ENCODE assay signal across 8 mouse cellular contexts in the genomic region with DNA sequence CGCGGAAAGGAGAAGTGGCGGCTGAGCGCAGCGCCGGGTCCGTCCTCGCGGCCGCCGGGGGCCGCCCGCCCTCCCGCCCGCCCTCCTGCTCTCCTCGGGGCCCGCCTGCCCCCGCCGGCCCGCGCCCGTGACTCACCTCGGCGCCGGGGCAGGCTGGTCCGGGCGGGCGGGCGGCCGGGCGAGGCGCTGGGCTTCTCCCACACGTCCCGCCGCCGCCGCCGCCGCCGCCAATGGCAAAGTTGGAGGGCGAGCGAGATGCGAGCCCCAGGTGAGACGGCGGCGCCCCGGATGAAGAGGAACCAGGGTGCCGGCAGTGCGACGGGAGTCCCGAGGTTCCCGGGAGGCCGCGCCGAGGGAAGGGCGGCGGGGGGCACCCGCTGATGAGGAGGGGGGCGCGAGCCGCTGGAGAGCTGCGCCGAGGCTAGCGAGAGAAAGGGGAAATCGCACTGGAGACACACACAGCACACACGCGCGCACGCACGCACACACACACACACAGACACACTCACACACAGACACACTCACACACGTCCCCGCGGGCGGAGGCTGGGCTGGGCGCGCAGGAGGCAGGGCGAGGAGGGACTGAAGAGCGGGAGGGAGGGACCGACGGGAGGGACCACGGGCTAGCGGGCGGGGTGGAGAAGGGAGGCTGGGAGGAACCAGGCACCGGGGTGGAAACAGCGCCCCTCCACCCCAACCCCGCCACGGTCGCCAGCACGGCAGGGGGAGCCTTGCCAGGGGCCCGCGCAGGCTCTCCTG. TPM values are rescaled to one million over a fixed set of nuclear protein-coding genes. Genes with fewer than 3 reads are reported as not detected.
DNase-seq lines count a peak whose midpoint lies in the region; ATAC-seq and TF ChIP-seq lines count a peak whose summit lies in the region.

No protein-coding gene starts in this region.

- 21% methylated on average over 83 of the region's 91 CpGs for WGBS in embryonic facial prominence, embryonic 15.5 days
- WGBS in heart, embryonic 13.5 days = 9% methylated on average over 45 of the region's 91 CpGs
- 26% methylated on average over 59 of the region's 91 CpGs for WGBS in kidney, embryonic 15.5 days
- WGBS in lung, postnatal 0 days = 13% methylated on average over 27 of the region's 91 CpGs

- H3K36me3 ChIP-seq in embryonic facial prominence, embryonic 15.5 days = no peaks in the 10 kb centered on the region
- no peaks in the 10 kb centered on the region for H3K36me3 ChIP-seq in heart, embryonic 13.5 days
- H3K36me3 ChIP-seq in kidney, embryonic 15.5 days = no peaks in the 10 kb centered on the region
- H3K36me3 ChIP-seq in lung, postnatal 0 days (ENCODE audit: insufficient read depth, low read length) = no peaks in the 10 kb centered on the region

- TF ChIP-seq CTCF in lung, postnatal 0 days (IDR thresholded peaks at IDR 0.05) = peak; percentile 25

- H3K9ac ChIP-seq in embryonic facial prominence, embryonic 15.5 days = peak overlapping the region; percentile 45
- peak overlapping the region; percentile 90 for H3K9ac ChIP-seq in heart, embryonic 13.5 days
- H3K9ac ChIP-seq in kidney, embryonic 15.5 days = peak overlapping the region; percentile 50
- H3K9ac ChIP-seq in lung, postnatal 0 days (replicated peaks; ENCODE audit: low read depth) = peak overlapping the region; percentile 39; the same call in 1 of the 2 replicates

- peak; percentile 93 for ATAC-seq in embryonic facial prominence, embryonic 15.5 days (ENCODE audit: insufficient number of reproducible peaks, low FRiP score, low TSS enrichment, low read depth)
- peak; percentile 78; the same call in 1 of the 2 replicates for ATAC-seq in heart, embryonic 13.5 days (ENCODE audit: extremely low read depth, insufficient number of reproducible peaks, low FRiP score, low TSS enrichment)
- peak; percentile 88 for ATAC-seq in kidney, embryonic 15.5 days (replicated peaks; ENCODE audit: low FRiP score)
- ATAC-seq in lung, postnatal 0 days = peak; percentile 93

- H3K4me1 ChIP-seq in embryonic facial prominence, embryonic 15.5 days = 0 out of 2 replicates have a peak, but pooled peaks cover 5% of the 10 kb centered on the region
- H3K4me1 ChIP-seq in heart, embryonic 13.5 days = peaks cover 44% of the 10 kb centered on the region
- peaks cover 22% of the 10 kb centered on the region for H3K4me1 ChIP-seq in kidney, embryonic 15.5 days
- no peaks in the 10 kb centered on the region for H3K4me1 ChIP-seq in lung, postnatal 0 days (ENCODE audit: insufficient read depth, low read depth, low read length)

- H3K4me2 ChIP-seq in embryonic facial prominence, embryonic 15.5 days (replicated peaks) = peak overlapping the region; percentile 52
- H3K4me2 ChIP-seq in heart, embryonic 13.5 days = peak overlapping the region; percentile 73
- peak overlapping the region; percentile 60 for H3K4me2 ChIP-seq in kidney, embryonic 15.5 days
- peak overlapping the region; percentile 57 for H3K4me2 ChIP-seq in lung, postnatal 0 days (replicated peaks; ENCODE audit: low read depth, low read length)

- H3K9me3 ChIP-seq in embryonic facial prominence, embryonic 15.5 days (replicated peaks) = no peaks in the 10 kb centered on the region
- no peaks in the 10 kb centered on the region for H3K9me3 ChIP-seq in heart, embryonic 13.5 days
- H3K9me3 ChIP-seq in kidney, embryonic 15.5 days (replicated peaks) = no peaks in the 10 kb centered on the region
- H3K9me3 ChIP-seq in lung, postnatal 0 days (ENCODE audit: low read length) = no peaks in the 10 kb centered on the region

- no peak for TF ChIP-seq EP300 in lung, postnatal 0 days (IDR thresholded peaks at IDR 0.05)

- peak; percentile 84 for DNase-seq in A20 (ENCODE audit: low read depth, low spot score)
- DNase-seq in T-cell, adult 2 months (ENCODE audit: low spot score) = peak; percentile 87
- peak; percentile 85 for DNase-seq in lung, postnatal 0 days (ENCODE audit: low spot score)
- DNase-seq in retina, embryonic 14.5 days (ENCODE audit: low spot score) = peak; percentile 32
- peak; percentile 82 for DNase-seq in urinary bladder, postnatal 14 days (ENCODE audit: low spot score)

- no peaks in the 10 kb centered on the region for H3K27me3 ChIP-seq in embryonic facial prominence, embryonic 15.5 days
- peaks cover 8% of the 10 kb centered on the region for H3K27me3 ChIP-seq in heart, embryonic 13.5 days (replicated peaks)
- H3K27me3 ChIP-seq in kidney, embryonic 15.5 days = peaks cover 4% of the 10 kb centered on the region; the same call in 1 of the 2 replicates
- no peaks in the 10 kb centered on the region for H3K27me3 ChIP-seq in lung, postnatal 0 days (replicated peaks; ENCODE audit: insufficient read depth, low read length)

- H3K4me3 ChIP-seq in embryonic facial prominence, embryonic 15.5 days (replicated peaks) = peak overlapping the region; percentile 53
- peak overlapping the region; percentile 70 for H3K4me3 ChIP-seq in heart, embryonic 13.5 days
- H3K4me3 ChIP-seq in kidney, embryonic 15.5 days (replicated peaks) = peak overlapping the region; percentile 55
- H3K4me3 ChIP-seq in lung, postnatal 0 days (ENCODE audit: low read depth, low read length) = peak overlapping the region; percentile 53

- peak overlapping the region; percentile 55 for H3K27ac ChIP-seq in embryonic facial prominence, embryonic 15.5 days (replicated peaks)
- H3K27ac ChIP-seq in heart, embryonic 13.5 days (replicated peaks) = peak overlapping the region; percentile 90
- H3K27ac ChIP-seq in kidney, embryonic 15.5 days = peak overlapping the region; percentile 37
- peak overlapping the region; percentile 77 for H3K27ac ChIP-seq in lung, postnatal 0 days (ENCODE audit: low read length)

RNA-seq across cellular contexts. Expression of gene Elf4, which starts 9.0 kb away (rescaled TPM):
- 6.5 and 7.3 TPM in 2 replicates for polyA plus RNA-seq in embryonic facial prominence, embryonic 15.5 days (2015; fragmentation: Nextera tagmentation; extraction: Ambion mirVana)
- polyA plus RNA-seq in heart, embryonic 13.5 days (2015; fragmentation: Nextera tagmentation; extraction: Ambion mirVana) = 9.2 and 10.3 TPM in 2 replicates
- polyA plus RNA-seq in kidney, embryonic 15.5 days (2015; fragmentation: Nextera tagmentation; extraction: Ambion mirVana) = 5.3 and 6.3 TPM in 2 replicates
- 3.5 and 3.8 TPM in 2 replicates for polyA plus RNA-seq in lung, postnatal 0 days (2015; fragmentation: Nextera tagmentation; extraction: Ambion mirVana)

RNA-seq across cellular contexts. Expression of gene Aifm1, which starts 59.4 kb away (rescaled TPM):
- polyA plus RNA-seq in embryonic facial prominence, embryonic 15.5 days (2015; fragmentation: Nextera tagmentation; extraction: Ambion mirVana) = 57.2 and 60.8 TPM in 2 replicates
- 92.6 and 98.1 TPM in 2 replicates for polyA plus RNA-seq in heart, embryonic 13.5 days (2015; fragmentation: Nextera tagmentation; extraction: Ambion mirVana)
- polyA plus RNA-seq in kidney, embryonic 15.5 days (2015; fragmentation: Nextera tagmentation; extraction: Ambion mirVana) = 90.7 and 97.2 TPM in 2 replicates
- 30.4 and 33.5 TPM in 2 replicates for polyA plus RNA-seq in lung, postnatal 0 days (2015; fragmentation: Nextera tagmentation; extraction: Ambion mirVana)

Comparison
In these comparisons a context has a peak if more than half of its experiments do, and no peak if none do; other contexts are left out.
1. Peak in every context shown above with its lines: DNase-seq, ATAC-seq, H3K4me3 ChIP-seq and H3K27ac ChIP-seq.
2. DNase-seq: peak in every context shown above with its lines; median percentile 87 in T-cell, adult 2 months; 85 in lung, postnatal 0 days; 84 in A20; 82 in urinary bladder, postnatal 14 days; 32 in retina, embryonic 14.5 days.
3. H3K27ac ChIP-seq: peak in every context shown above with its lines; median percentile 90 in heart, embryonic 13.5 days; 77 in lung, postnatal 0 days; 55 in embryonic facial prominence, embryonic 15.5 days; 37 in kidney, embryonic 15.5 days.
4. H3K9ac ChIP-seq: peak in every context shown above with its lines; median percentile 90 in heart, embryonic 13.5 days; 50 in kidney, embryonic 15.5 days; 45 in embryonic facial prominence, embryonic 15.5 days; 39 in lung, postnatal 0 days.